Mouse (Mus musculus): ENCODE results near the gene Zfp106.

- TF ChIP-seq POLR2A (IDR thresholded peaks at IDR 0.05; ENCODE audit: borderline replicate concordance, insufficient read depth, low read length) (no peak), CTCF (IDR thresholded peaks at IDR 0.05; ENCODE audit: borderline replicate concordance, insufficient read depth, low read depth, low read length) (no peak)
These were observed 28.6 kb upstream of the Zfp106 start for GRCm38 (mm10) chr2:120592227-120592626.
